Mouse (Mus musculus): ENCODE results near the gene Synj2.
A peak's percentile ranks its signal among the peaks of the same experiment; 100 is the strongest.

Gene Synj2

GRCm38 (mm10) chr17:5935680-5936079, 5.4 kb upstream of the Synj2 start:
- DNase-seq (ENCODE audit: low spot score in 2 of 2): no peak

- no peak for DNase-seq (ENCODE audit: low spot score in 2 of 2)
These were observed 4.8 kb upstream of the Synj2 start for GRCm38 (mm10) chr17:5936276-5936675.

- DNase-seq (ENCODE audit: low spot score in 2 of 2): no peak
These were observed 3.6 kb upstream of the Synj2 start for GRCm38 (mm10) chr17:5937441-5937840.

GRCm38 (mm10) chr17:5939871-5940270, 1.2 kb upstream of the Synj2 start:
- no peak for DNase-seq (ENCODE audit: low spot score in 2 of 2)

GRCm38 (mm10) chr17:5940792-5941191, 288 bp upstream of the Synj2 start:
- DNase-seq (ENCODE audit: low spot score in 2 of 2): peak; percentile 53 to 63

GRCm38 (mm10) chr17:5942156-5942555, 1.1 kb downstream of the Synj2 start:
- DNase-seq (ENCODE audit: low spot score in 2 of 2): no peak

GRCm38 (mm10) chr17:5943053-5943452, 2.0 kb downstream of the Synj2 start:
- no peak for DNase-seq (ENCODE audit: low spot score in 2 of 2)

GRCm38 (mm10) chr17:5947039-5947438, 6.0 kb downstream of the Synj2 start:
- DNase-seq (ENCODE audit: low spot score in 2 of 2): no peak

- DNase-seq (ENCODE audit: low spot score in 2 of 2): no peak
These were observed 11.4 kb downstream of the Synj2 start for GRCm38 (mm10) chr17:5952455-5952854.

- no peak for DNase-seq (ENCODE audit: low spot score in 2 of 2)
These were observed 15.4 kb downstream of the Synj2 start for GRCm38 (mm10) chr17:5956350-5957000.

- DNase-seq (ENCODE audit: low spot score in 2 of 2): no peak
These were observed 16.0 kb downstream of the Synj2 start for GRCm38 (mm10) chr17:5957097-5957496.

- DNase-seq (ENCODE audit: low spot score in 2 of 2): no peak
These were observed 17.1 kb downstream of the Synj2 start for GRCm38 (mm10) chr17:5958229-5958628.

- DNase-seq (ENCODE audit: low spot score in 2 of 2): no peak
These were observed 17.6 kb downstream of the Synj2 start for GRCm38 (mm10) chr17:5958636-5959035.

- DNase-seq (ENCODE audit: low spot score in 2 of 2): no peak
These were observed 18.0 kb downstream of the Synj2 start for GRCm38 (mm10) chr17:5959096-5959495.

- DNase-seq (ENCODE audit: low spot score in 2 of 2): no peak
These were observed 18.7 kb downstream of the Synj2 start for GRCm38 (mm10) chr17:5959802-5960201.

- DNase-seq (ENCODE audit: low spot score in 2 of 2): no peak
These were observed 22.7 kb downstream of the Synj2 start for GRCm38 (mm10) chr17:5963766-5964165.

- DNase-seq (ENCODE audit: low spot score in 2 of 2): no peak
These were observed 24.2 kb downstream of the Synj2 start for GRCm38 (mm10) chr17:5965084-5965781.

GRCm38 (mm10) chr17:5966706-5967105, 25.6 kb downstream of the Synj2 start:
- no peak for DNase-seq (ENCODE audit: low spot score in 2 of 2)

GRCm38 (mm10) chr17:5968562-5968961, 27.5 kb downstream of the Synj2 start:
- no peak for DNase-seq (ENCODE audit: low spot score in 2 of 2)

GRCm38 (mm10) chr17:5969246-5969645, 28.2 kb downstream of the Synj2 start:
- no peak for DNase-seq (ENCODE audit: low spot score in 2 of 2)

- no peak for DNase-seq (ENCODE audit: low spot score in 2 of 2)
These were observed 29.3 kb downstream of the Synj2 start for GRCm38 (mm10) chr17:5970298-5970821.

- DNase-seq (ENCODE audit: low spot score in 2 of 2): no peak
These were observed 32.5 kb downstream of the Synj2 start for GRCm38 (mm10) chr17:5973536-5973935.
